Mouse (Mus musculus) left cerebral cortex, postnatal 4 days (tissue): Measurements from ENCODE around the gene Fhl4. TPM values are rescaled to one million over a fixed set of nuclear protein-coding genes. Genes with fewer than 3 reads are reported as not detected.
A peak's percentile ranks its signal among the peaks of the same experiment; 100 is the strongest.

ENCODE experiments used
- DNase-seq: peaks from one replicate; pipeline ENCODE4 v3.0.0-alpha.2; 2022
- intact Hi-C: fragments of 180-260 bp; cut with DNase I; formaldehyde crosslinking; loops from one replicate; pipeline ENCODE4 v1.15.1; 2025
- total RNA-seq, 2 experiments: library from RNA; stranded (reverse); gene quantifications; 2 replicates each; pipeline ENCODE4 v1.2.3; 2021

Gene Fhl4
- total RNA-seq, result 1 to 10 TPM; 1.3 TPM

DNA sequence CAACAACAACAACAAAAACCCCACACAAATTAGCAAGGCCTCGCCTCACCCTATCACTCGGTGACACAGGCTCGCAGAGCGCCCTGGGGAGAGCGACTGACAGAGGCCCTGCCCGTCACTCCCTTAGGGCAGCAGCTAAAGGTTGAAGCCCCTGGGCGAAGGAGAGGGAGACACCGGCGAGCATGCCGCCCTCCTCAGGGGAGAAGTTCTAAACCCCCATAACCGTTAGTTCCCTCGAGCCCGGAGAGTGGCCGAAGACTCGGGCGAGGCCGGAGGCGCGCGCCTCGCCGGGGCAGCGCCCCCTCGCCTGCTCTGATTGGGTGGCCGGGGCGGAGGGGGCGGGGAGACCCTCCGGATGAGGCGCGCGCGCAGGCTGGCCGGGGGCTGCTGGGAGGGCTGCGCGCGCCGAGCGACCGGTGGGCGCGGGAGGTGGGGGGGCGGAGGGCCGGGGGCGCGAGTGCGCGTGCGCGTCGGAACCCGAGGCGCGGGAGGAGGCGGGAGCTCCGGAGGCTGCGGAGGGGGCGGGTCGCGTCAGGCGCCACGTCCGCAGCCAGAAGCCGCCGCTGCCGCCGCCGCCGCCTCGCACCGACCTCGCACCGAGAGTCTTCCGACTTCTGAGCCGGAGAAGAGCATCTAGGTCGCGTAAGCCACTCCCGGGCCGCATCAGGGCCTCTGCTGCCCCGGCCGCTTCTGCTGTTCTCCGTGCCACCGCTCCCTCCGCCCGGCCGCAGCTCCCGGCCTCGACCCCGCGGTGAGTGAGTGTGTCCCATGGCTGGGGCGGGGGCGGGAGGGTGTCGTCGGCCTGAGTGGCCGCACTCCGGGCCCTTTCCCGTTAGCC is at the start of gene Fhl4, which contains the start of gene Tmem263:
Fhl4 (minus strand) TSS at position 249 of the 838 bp plus-strand sequence.
Tmem263 (plus strand) TSS at position 381 of the 838 bp plus-strand sequence.
- intact Hi-C loops, result no loop called here
- DNase-seq, result peak; percentile 97

DNA sequence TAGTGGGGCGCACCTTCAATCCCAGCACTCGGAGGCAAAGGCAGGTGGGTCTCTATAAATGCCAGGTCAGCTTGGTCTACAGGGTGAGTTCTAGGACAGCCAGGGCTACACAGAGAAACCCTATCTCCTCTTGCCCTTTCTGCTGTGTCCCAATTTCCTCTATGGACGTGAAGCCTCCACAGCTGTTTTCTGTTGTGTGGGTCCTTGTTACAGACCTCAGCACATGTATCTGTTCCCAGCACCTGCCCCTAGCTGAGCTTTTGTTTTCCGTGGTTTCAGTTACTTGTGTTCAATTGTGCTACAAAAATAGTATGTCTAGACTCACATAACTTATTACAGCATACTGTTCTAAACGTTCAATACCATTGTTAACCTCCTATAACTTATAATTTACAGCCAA is 46.9 kb upstream of the Fhl4 start:
- intact Hi-C loops, result no loop called here
- no peak for DNase-seq

DNA sequence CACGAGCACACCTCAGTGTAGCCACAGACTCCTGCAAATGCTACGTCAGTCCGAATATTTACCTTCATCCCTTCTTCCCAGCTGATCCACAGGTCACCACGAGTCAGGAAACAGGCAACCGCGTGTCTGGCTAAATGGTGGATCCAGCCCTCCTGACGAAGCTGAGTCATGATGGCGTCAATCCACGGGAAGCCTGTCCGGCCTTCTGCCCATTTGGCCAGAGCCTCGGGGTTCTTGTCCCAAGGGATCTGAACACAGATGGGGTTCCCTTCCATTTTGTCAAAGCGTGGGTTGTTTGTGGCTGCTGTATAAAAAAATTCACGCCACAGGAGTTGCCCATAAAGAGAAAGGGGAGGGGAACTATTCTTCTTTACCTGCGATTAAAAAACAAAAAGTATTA is 44.0 kb upstream of the Fhl4 start:
- intact Hi-C loops, result no loop called here
- no peak for DNase-seq

DNA sequence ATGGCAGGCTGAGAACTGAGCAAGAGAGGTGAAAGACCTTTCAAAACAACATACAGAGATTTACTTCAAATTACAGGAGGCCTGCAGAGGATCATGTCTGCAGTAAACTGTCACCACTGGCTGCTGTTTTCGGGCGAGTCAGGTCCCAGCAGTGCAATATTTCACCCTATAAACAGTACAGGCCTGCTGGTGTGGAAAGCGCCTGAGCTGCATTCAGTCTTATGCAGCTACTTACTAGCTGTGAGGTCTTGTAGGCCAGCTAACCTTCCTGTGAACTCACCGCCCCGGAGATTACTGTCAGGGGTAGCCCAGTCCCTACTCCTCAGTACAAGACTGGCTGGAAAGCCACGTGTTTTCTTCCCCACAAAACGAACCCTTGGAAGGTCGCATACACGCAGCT is 39.2 kb upstream of the Fhl4 start:
- no peak for DNase-seq
- intact Hi-C loops, result no loop called here

DNA sequence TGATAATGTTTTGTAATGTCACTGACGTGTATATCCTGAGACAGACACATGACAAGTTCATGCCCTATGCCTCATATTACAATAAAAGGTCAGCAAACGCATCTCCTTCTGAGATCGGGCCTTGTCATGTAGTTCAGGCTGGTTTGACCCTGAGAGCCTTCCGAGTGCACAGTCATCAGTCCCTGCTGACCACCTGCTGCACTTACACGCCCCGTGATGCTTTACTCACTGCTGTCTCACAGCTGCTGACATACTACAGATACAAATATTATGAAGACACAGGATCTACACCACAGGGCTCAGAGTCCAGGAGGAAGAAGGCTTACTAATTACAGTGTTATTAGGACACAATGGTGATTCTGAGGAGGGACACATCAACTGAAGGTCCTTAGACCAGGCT is 34.3 kb upstream of the Fhl4 start:
- no peak for DNase-seq
- intact Hi-C loops, result no loop called here

DNA sequence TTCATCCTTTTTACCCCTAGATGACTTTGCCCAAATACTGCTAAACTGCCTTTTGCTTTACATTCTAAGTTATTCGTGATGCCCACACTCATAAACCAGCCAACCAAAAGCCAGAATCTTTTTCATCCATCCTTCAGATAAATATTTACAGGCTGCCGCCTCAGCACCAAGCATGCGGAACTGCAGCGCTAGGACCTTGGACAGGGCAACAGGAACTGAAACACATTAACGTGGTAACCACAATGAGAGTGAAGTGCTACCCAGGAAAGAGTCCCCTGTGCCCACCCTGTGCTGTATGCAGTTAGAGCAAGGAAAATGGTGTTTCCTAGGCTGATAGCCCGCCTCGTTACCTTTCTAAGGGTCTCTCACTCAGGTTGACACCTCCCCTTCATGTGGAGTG is 26.2 kb upstream of the Fhl4 start:
- no peak for DNase-seq
- intact Hi-C loops, result no loop called here

DNA sequence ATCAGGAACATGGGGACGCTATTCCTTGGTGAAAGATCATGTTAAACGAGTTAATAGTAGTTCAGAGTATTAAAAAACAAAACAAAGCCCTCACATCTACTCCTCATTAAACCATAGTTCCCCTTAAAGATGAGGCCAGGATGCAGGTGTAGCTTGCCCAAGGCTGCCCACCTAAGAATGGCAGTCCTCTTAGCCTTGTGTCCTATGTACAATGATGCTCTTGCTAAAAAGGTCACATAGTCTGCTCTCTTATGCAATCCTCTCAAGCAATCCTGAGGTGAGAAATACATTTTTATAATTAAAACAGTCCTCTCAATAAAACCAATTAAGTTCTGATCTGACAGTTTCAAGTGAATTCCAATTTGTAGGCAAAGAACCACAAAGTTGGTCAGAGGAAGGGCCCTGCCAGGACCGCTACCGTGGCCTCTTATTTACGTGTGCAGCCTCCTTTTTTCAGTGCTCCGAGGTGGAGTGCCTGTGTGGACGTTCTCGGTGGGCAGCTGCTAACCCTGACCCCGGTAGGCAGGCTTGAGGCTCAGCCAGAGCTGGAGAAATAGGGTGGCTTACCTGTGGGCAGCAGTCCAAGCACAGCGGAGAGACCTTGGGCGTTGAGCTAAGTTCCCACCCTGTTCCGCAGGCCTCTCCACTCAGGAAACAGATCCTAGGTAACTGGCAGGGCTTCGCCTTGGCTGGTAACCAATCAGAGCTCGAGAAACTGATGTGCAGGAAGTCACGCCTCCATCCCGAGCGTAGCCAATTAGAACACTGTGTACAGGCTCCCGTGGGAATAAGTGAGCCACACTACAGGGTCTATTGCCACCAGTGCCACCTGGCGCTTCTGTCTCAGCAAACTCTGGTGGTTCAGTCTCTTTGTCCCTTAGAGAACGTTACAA is 25.3 kb upstream of the Fhl4 start, which contains the start of gene Mterf2:
Mterf2 (minus strand) TSS at position 633 of the 893 bp plus-strand sequence.
- DNase-seq, result peak; percentile 96
- intact Hi-C loops, result no loop called here

DNA sequence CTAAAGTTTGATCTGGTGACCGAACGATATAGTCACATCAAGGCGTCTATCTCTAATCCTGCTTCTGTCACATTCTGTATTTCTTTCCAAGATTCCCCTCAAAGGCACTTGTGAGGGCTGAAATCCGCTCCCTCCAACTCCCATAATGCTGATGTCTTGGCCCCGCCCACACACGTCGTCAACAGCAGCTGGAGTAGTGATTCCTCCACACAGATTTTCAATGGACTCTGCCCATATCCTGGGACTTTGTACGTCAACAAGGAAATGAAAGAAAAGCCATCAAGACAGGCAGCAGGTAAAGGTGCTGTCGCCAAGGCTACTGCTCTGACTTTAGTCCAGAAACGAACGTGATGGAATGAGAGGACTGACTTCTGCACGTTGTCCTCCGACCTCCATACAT is 22.9 kb upstream of the Fhl4 start:
- intact Hi-C loops, result no loop called here
- no peak for DNase-seq

DNA sequence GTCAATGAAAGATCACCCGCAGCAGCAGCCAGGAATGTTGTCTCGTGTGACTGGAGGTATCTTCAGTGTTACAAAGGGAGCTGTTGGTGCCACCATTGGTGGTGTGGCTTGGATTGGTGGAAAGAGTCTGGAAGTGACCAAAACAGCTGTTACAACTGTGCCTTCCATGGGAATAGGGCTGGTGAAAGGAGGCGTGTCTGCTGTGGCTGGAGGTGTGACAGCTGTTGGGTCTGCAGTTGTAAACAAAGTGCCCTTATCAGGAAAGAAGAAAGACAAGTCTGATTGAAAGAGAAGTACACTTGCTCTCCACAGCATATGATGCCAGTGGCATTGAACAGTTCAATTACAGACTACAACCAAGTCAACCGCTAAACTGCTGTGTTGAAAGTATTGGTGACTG is 12.1 kb upstream of the Fhl4 start:
- intact Hi-C loops, result no loop called here

DNA sequence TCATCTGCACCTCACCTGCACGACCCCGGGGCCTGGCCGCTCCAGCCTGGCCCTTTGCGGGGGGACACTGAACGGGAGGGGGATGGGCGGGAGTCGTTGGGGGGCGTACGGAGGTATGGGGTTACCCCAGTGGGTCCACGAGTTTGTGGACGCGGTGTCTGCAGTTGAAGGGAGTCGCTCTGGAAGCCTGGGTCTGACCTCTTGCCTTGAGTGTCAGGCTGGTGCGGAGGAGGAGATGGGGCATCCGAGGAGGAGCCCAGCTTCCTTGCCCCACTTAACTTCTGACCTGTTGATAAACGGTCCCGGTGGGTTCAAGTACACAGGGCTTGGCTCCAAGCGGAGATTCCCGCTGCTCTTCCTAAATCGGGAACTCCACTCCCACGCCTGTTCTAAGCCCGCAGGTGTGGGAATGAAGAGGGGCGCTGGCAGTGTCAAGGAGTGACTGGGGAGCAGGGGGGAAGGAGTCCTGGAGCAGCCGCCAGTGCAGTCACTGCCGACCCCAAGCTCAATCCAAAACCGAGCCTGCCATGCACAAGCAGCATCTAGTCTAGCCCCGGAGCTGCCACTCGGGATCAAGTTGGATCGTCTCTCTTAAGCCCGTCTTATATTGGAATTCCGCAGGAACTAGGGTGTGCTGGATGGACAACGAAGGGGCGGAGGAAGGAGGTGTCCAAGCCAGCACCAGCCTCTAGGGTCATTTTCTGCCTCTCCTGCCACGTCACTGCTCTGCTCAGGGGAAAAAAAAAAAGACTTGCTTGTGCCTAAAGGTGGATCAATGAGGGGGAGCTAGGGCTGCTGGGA is 990 bp upstream of the Fhl4 start:
- intact Hi-C loops, result no loop called here
- DNase-seq, result peak; percentile 13

More for the DNA sequence above, 12.1 kb upstream of the Fhl4 start:
- no peak for DNase-seq

DNA sequence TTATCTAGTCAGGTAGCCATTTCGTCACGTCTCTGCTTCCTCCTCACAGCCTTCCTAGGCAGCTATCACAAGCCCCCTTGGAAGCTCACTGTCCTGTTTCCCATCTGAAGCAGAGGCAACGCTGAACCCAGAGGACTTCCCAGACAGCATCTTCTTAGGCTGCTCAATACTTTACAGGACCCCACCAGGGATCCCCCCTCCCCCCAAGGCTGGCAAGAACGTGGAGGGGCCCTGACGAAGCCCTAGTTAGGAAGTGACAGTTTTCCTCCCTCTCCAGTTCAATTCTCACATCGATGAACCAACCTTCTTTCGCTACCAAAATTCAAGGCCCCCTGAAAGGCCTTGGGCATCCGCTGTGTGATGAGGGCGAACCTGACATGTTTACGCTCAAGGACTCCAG is 454 bp downstream of the Fhl4 start:
- peak; percentile 52 for DNase-seq
- intact Hi-C loops, result no loop called here

DNA sequence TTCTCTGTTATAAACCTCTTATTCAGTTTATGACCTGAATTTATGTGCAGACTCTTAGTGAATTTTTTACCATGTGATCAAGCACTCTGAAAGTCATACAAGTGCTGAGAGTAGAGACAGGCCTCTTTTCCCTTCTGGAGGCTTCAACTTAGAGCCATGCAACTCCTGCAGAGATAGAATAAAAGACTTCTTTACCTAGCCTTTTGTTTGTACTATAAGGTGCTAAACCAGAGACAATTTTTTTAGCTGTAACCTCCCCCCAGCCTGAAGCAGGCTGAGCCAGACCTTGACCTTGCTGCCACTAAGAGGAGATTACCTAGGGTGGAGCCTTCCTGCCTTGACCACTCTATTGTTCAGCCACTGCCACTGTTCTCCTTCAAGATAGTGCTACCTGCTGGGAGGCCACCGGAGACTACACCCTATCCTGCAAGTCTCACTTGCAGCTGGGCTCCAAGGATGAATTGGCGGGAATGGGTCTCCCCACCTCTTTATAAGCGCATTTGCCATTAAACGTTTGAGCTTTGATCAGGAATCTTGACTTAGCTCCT is 30.6 kb downstream of the Fhl4 start:
- DNase-seq, result no peak

DNA sequence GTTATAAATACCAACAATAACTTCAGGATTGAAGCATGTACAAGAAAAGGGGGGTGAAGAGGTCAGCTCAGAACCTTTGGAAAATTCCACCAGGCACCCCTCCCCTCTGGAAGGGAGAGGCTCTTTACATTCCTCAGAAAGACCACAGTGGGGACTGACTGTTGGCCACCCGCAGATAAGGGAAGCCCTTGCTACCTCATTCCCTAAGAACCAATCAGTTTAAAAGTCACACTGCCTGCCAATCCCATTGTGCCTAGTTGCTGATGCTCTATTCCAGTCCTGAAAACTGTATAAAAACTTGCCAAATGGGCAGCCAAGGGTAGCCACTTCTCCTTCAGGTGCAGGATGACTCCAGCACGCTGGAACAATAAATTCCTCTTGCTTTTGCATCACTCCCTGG is 47.4 kb downstream of the Fhl4 start:
- no peak for DNase-seq
- intact Hi-C loops, result no loop called here

More for the DNA sequence above, 30.6 kb downstream of the Fhl4 start:
- intact Hi-C loops, result no loop called here

DNA sequence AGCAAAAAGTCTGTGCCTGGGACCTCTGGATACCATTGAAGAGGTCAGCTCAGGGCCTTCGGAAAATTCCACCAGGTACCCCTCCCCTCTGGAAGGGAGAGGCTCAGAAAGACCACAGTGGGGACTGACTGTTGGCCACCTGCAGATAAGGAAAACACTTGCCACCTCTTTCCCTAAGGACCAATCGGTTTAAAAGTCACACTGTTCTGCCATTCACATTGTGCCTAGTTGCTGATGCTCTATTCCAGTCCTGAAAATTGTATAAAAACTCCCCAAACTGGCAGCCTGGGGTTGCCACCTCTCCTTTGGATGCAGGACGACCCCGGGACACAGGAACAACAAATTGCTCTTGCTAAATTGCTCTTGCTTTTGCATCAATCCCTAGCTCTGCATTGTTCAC is 49.8 kb downstream of the Fhl4 start:
- intact Hi-C loops, result no loop called here
- DNase-seq, result no peak

DNA sequence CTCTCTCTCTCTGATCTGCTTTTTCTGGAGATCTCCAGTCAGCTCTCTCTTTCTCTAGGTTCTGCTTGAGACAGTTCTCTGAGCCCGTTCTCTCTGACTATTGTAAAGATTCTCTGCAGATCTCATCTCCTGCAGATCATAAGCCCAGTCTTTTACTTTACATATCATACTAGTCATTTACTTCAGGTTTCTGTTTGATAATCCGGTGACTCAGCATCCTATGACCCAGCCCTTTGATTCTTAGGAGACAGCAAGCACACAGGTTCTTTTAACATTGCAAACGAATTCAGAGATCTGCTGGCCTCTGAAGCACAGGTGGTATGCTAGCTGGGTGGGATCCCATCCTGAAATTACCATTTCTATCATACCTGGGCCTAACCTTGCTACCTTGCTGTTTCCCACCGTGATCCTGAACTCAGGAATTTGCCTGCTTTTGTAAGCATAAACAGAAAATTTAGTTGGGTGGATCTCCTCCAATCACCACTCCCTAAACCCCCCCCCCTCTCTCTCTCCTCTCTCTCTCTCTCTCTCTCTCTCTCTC is 51.6 kb downstream of the Fhl4 start:
- no peak for DNase-seq
- intact Hi-C loops, result no loop called here

DNA sequence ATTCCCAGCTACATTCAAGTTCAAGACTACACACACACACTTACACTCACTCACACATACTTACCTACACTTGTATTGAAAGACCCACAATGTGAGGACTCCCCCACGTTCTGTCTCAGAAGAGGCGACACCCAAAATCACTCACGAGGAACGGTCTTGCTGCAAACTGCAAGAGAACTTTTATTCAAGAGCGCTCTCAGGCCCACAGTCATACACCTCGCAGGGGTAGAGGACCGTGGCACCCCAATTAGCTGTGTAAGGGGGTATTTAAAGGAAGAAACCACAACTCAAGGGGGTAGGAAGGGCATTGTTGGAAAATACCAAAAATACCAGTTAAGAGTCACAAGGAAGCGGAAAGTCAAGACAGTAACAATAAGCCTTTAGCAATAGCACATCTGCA is 54.3 kb downstream of the Fhl4 start:
- intact Hi-C loops, result loop anchor here (5.0 kb wide), 1 partner anchor 406 kb away; no protein-coding TSS in a partner anchor

DNA sequence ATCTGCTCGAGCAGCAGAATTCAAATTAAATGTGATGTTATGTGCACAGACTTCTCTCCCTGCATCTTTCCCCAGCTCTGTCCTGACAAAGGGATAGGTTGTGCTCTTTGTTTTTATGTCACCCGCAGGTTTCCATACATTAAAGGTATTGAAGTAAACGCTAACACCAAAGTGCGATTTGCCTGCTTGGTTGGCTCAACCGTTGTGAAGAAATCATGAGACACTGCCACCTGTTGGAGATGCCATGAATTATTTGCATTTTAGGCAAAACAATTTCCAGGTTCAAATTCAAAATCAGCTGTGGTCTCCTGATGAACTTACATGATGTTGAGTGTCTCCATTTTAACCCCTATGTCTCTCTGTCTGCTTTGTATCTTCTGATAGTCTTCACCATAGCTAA is 55.7 kb downstream of the Fhl4 start:
- intact Hi-C loops, result loop anchor here (5.0 kb wide), 1 partner anchor 404 kb away; no protein-coding TSS in a partner anchor
- no peak for DNase-seq

More for the DNA sequence above, 54.3 kb downstream of the Fhl4 start:
- DNase-seq, result no peak
